Mouse (Mus musculus): ENCODE results near the gene Esrrg.

DNA sequence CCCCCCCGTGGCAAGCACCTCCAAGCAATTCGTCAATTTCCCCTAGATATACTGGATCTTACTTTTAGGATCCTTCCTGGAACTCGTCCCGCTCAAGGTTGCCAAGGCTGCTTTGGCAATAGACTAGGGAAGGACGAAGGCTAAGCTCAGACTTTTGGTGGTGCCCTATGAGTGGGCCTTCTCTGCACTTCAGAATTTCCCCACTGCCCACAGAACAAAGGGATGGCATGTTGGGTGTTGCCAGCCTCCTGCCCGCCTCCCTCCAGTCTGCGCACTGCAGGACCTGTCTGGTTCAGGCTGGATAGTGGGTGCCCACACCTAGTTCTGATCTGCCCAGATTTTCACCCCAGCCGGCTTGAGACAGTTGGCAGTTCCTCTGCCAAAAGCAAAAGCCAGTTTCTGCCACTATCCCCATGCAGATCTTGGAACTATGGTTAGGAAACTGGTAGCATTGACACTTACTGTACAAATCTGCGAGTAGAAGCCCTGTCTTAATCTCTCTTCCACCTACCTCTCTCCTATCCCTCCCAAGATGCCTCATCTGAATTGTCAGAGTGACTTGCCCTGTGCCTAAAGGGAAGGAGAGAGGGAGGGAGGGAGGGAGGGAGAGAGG, 1.9 kb downstream of the Esrrg start:
- TF ChIP-seq CTCF (IDR thresholded peaks at IDR 0.05; ENCODE audit: low read depth, low read length), result no peak
- no peak for TF ChIP-seq GATA1 (IDR thresholded peaks at IDR 0.05; ENCODE audit: borderline replicate concordance, low read length)
- TF ChIP-seq TAL1 (conservative IDR thresholded peaks at IDR 0.05; ENCODE audit: low read depth, low read length), result no peak
- TF ChIP-seq POLR2AphosphoS5 (IDR thresholded peaks at IDR 0.05; ENCODE audit: insufficient replicate concordance, low read depth, low read length), result no peak
- TF ChIP-seq GATA2 (IDR thresholded peaks at IDR 0.05; ENCODE audit: borderline replicate concordance, low read depth, low read length), result no peak
